Mouse (Mus musculus): ENCODE measurements around the gene Asb11.

- TF ChIP-seq MAX (IDR thresholded peaks at IDR 0.05) = no peak
- no peak for TF ChIP-seq CTCF (IDR thresholded peaks at IDR 0.05; ENCODE audit: control insufficient read depth, insufficient read depth, insufficient read length)
- no peak for TF ChIP-seq FOSL1 (IDR thresholded peaks at IDR 0.05; ENCODE audit: insufficient read depth, low read length, poor library complexity, severe bottlenecking)
These were observed 4.1 kb upstream of the Asb11 start for GRCm38 (mm10) chrX:164432682-164433081.

All from C2C12 (cell line).